Mouse (Mus musculus) myocyte (in vitro differentiated cells): ENCODE results near the gene Exosc5.

Experiments
- E2F4 ChIP-seq: IDR thresholded peaks from one replicate; pipeline ENCODE4 v1.6.1; 2011; ENCODE audit warnings: mild to moderate bottlenecking, control low read depth, moderate library complexity; ENCODE audit not compliant: insufficient read depth
- MAX ChIP-seq: IDR thresholded peaks from one replicate; pipeline ENCODE4 v1.6.1; 2011; ENCODE audit warnings: low read depth, mild to moderate bottlenecking, control low read depth
- POLR2A ChIP-seq: IDR thresholded peaks from one replicate; pipeline ENCODE4 v1.6.1; 2011; ENCODE audit warnings: low read depth, mild to moderate bottlenecking, control low read depth, moderate library complexity; ENCODE audit not compliant: insufficient read length
- POLR2AphosphoS2 ChIP-seq: IDR thresholded peaks from one replicate; pipeline ENCODE4 v1.6.1; 2011; ENCODE audit warnings: low read depth, control low read depth; ENCODE audit not compliant: insufficient read length
- SRF ChIP-seq: IDR thresholded peaks from one replicate; pipeline ENCODE4 v1.6.1; 2011; ENCODE audit warnings: low read depth; ENCODE audit not compliant: control insufficient read depth, insufficient read length
- TCF12 ChIP-seq: IDR thresholded peaks from one replicate; pipeline ENCODE4 v1.6.1; 2011; ENCODE audit warnings: mild to moderate bottlenecking, control low read depth; ENCODE audit not compliant: poor library complexity, insufficient read depth, severe bottlenecking

- no peak for TF ChIP-seq POLR2AphosphoS2
- TF ChIP-seq POLR2A: no peak
- TF ChIP-seq TCF12: no peak
- no peak for TF ChIP-seq SRF
- no peak for TF ChIP-seq MAX
- TF ChIP-seq E2F4: no peak
Observed at GRCm38 (mm10) chr7:25632679-25633078, 26.3 kb upstream of the Exosc5 start.
